Mouse (Mus musculus): ENCODE results near the gene Podxl2. TPM values are rescaled to one million over a fixed set of nuclear protein-coding genes. Genes with fewer than 3 reads are reported as not detected.

Podxl2 gene
- polyA plus RNA-seq, 1 experiment, result 3.4 TPM

DNA sequence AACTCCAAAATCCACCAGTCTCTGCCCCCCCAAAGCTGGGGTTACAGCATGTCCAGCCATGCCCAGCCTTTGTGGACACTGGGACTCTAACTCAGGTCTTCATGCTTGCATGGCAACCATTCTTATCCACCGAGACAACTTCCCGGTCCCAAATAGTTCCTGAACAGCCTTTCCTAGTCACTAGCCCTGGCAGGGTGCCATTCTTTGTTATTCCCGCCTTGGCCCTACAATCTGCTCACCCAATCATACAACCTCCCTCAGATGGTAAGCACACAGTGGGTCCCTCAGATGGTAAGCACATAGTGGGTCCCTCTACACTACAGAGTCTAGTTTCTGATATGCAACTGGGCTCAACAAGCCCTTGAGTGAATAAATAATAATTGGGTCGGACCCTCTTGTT is 4.2 kb downstream of the Podxl2 start:
- Histone ChIP-seq H3ac (ENCODE audit: control insufficient read depth, insufficient read length) (no peak overlapping the region), H3K4me2 (ENCODE audit: low read depth) (no peak overlapping the region), H3K79me2 (ENCODE audit: control insufficient read depth, insufficient read depth) (no peaks in the 10 kb centered on the region), H3K27me3 (ENCODE audit: control insufficient read depth, insufficient read depth, insufficient read length) (peaks cover 18% of the 10 kb centered on the region), H3K4me3 (no peak overlapping the region), H3K36me3 (ENCODE audit: control insufficient read depth, insufficient read depth) (no peaks in the 10 kb centered on the region)
- TF ChIP-seq SRF (IDR thresholded peaks at IDR 0.05; ENCODE audit: control insufficient read depth, insufficient read length, low read depth), result no peak
- no peak for TF ChIP-seq E2F4 (IDR thresholded peaks at IDR 0.05; ENCODE audit: insufficient read depth)
- no peak for TF ChIP-seq MAX (IDR thresholded peaks at IDR 0.05; ENCODE audit: low read depth)
- TF ChIP-seq CEBPB (IDR thresholded peaks at IDR 0.05; ENCODE audit: insufficient read depth, poor library complexity, severe bottlenecking), result no peak
- TF ChIP-seq MYOD1 (IDR thresholded peaks at IDR 0.05; ENCODE audit: control insufficient read depth in 1 of 3, insufficient read length in 2 of 3, low read depth in 2 of 3), result no peak
- no peak for TF ChIP-seq REST (IDR thresholded peaks at IDR 0.05; ENCODE audit: insufficient read depth, insufficient read length)
- TF ChIP-seq TCF12 (IDR thresholded peaks at IDR 0.05; ENCODE audit: insufficient read depth, poor library complexity, severe bottlenecking), result no peak
- no peak for TF ChIP-seq POLR2A (IDR thresholded peaks at IDR 0.05; ENCODE audit: insufficient read length, low read depth)
- no peak for TF ChIP-seq USF1 (IDR thresholded peaks at IDR 0.05; ENCODE audit: low read depth)
- TF ChIP-seq MYOG (IDR thresholded peaks at IDR 0.05; ENCODE audit: control insufficient read depth in 1 of 3, insufficient read depth in 1 of 3, insufficient read length in 2 of 3, low read depth in 2 of 3), result no peak
- TF ChIP-seq POLR2AphosphoS2 (IDR thresholded peaks at IDR 0.05; ENCODE audit: insufficient read length, low read depth), result no peak
- TF ChIP-seq TCF3 (IDR thresholded peaks at IDR 0.05; ENCODE audit: insufficient read length, low read depth), result no peak

DNA sequence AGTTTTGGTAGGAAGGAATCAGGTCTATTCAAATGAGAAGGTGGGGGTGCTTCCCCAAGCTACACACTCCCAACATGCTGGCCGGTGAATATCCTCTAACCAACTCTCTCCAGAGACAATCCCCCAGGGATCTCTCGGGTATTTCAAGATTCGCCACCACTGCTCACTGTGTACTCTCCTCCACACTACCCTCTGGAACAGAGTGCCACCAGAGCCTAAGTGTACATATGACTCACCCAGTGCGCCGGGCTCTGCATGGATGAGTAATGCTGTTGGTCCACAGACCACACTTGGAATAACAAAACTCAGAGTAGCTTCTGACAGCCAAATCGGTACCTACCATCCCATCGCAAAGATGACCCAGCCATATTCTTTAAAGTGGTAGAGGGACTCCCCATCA is 5.4 kb downstream of the Podxl2 start:
- Histone ChIP-seq H3K27me3 (ENCODE audit: control insufficient read depth, insufficient read depth, insufficient read length) (peaks cover 10% of the 10 kb centered on the region), H3K4me2 (ENCODE audit: low read depth) (peak overlapping the region; percentile 59), H3K4me3 (no peak overlapping the region), H3K79me2 (ENCODE audit: control insufficient read depth, insufficient read depth) (no peaks in the 10 kb centered on the region), H3K36me3 (ENCODE audit: control insufficient read depth, insufficient read depth) (no peaks in the 10 kb centered on the region), H3ac (ENCODE audit: control insufficient read depth, insufficient read length) (no peak overlapping the region)
- TF ChIP-seq MYOG (IDR thresholded peaks at IDR 0.05; ENCODE audit: control insufficient read depth in 1 of 3, insufficient read depth in 1 of 3, insufficient read length in 2 of 3, low read depth in 2 of 3) (no peak), E2F4 (IDR thresholded peaks at IDR 0.05; ENCODE audit: insufficient read depth) (no peak), MAX (IDR thresholded peaks at IDR 0.05; ENCODE audit: low read depth) (no peak)

DNA sequence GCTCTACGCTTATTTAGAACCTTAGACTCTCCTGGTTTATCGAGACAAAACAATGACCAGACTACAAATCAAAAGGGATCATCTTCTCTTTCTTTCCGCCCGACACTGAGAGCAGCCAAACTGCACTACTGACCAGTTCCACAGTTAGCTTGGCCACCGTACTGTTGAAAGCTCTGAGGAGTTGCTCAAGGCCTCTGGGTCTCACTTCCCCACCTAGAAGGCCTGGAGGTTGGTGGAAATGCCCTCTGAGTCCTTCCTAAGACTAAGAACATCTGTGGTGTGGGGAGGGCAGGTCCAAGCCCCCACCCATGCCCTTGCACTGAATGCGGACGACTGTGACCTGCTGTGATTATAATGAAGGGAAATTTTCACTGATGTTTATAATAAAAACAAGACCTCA is 9.1 kb downstream of the Podxl2 start:
- Histone ChIP-seq H3K79me2 (ENCODE audit: control insufficient read depth, insufficient read depth) (no peaks in the 10 kb centered on the region), H3K4me2 (ENCODE audit: low read depth) (no peak overlapping the region), H3K36me3 (ENCODE audit: control insufficient read depth, insufficient read depth) (no peaks in the 10 kb centered on the region), H3K4me3 (no peak overlapping the region), H3K27me3 (ENCODE audit: control insufficient read depth, insufficient read depth, insufficient read length) (no peaks in the 10 kb centered on the region), H3ac (ENCODE audit: control insufficient read depth, insufficient read length) (no peak overlapping the region)
- no peak for TF ChIP-seq CEBPB (IDR thresholded peaks at IDR 0.05; ENCODE audit: insufficient read depth, poor library complexity, severe bottlenecking)
- no peak for TF ChIP-seq POLR2A (IDR thresholded peaks at IDR 0.05; ENCODE audit: insufficient read length, low read depth)
- TF ChIP-seq POLR2AphosphoS2 (IDR thresholded peaks at IDR 0.05; ENCODE audit: insufficient read length, low read depth), result no peak
- no peak for TF ChIP-seq MYOG (IDR thresholded peaks at IDR 0.05; ENCODE audit: control insufficient read depth in 1 of 3, insufficient read depth in 1 of 3, insufficient read length in 2 of 3, low read depth in 2 of 3)
- no peak for TF ChIP-seq REST (IDR thresholded peaks at IDR 0.05; ENCODE audit: insufficient read depth, insufficient read length)
- no peak for TF ChIP-seq MAX (IDR thresholded peaks at IDR 0.05; ENCODE audit: low read depth)
- no peak for TF ChIP-seq SRF (IDR thresholded peaks at IDR 0.05; ENCODE audit: control insufficient read depth, insufficient read length, low read depth)
- no peak for TF ChIP-seq E2F4 (IDR thresholded peaks at IDR 0.05; ENCODE audit: insufficient read depth)
- TF ChIP-seq TCF12 (IDR thresholded peaks at IDR 0.05; ENCODE audit: insufficient read depth, poor library complexity, severe bottlenecking), result no peak
- TF ChIP-seq USF1 (IDR thresholded peaks at IDR 0.05; ENCODE audit: low read depth), result no peak
- no peak for TF ChIP-seq MYOD1 (IDR thresholded peaks at IDR 0.05; ENCODE audit: control insufficient read depth in 1 of 3, insufficient read length in 2 of 3, low read depth in 2 of 3)

DNA sequence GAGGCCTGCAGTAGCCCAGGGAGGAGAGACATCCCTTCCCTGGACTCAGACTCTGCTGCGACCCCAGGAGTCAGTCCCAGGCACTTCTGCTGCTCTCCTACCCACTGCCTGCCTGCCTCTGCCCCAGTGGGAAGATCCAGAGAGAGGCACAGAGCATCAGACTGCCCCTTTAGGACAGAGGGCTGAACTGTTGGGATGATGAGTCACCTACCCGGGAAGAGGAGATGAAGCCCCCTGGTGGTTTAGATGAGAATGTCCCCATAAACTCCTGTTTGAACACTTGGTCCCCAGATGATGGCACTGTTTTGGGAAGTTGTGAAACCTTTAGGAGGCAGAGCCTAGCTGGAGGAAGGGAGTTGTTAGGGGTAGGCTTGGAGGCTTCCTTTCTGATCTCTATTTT is 13.9 kb downstream of the Podxl2 start:
- Histone ChIP-seq H3K4me3 (no peak overlapping the region), H3K27me3 (ENCODE audit: control insufficient read depth, insufficient read depth, insufficient read length) (no peaks in the 10 kb centered on the region), H3ac (ENCODE audit: control insufficient read depth, insufficient read length) (no peak overlapping the region), H3K79me2 (ENCODE audit: control insufficient read depth, insufficient read depth) (no peaks in the 10 kb centered on the region), H3K36me3 (ENCODE audit: control insufficient read depth, insufficient read depth) (no peaks in the 10 kb centered on the region), H3K4me2 (ENCODE audit: low read depth) (no peak overlapping the region)
- TF ChIP-seq USF1 (IDR thresholded peaks at IDR 0.05; ENCODE audit: low read depth) (no peak), REST (IDR thresholded peaks at IDR 0.05; ENCODE audit: insufficient read depth, insufficient read length) (no peak), TCF3 (IDR thresholded peaks at IDR 0.05; ENCODE audit: insufficient read length, low read depth) (no peak), E2F4 (IDR thresholded peaks at IDR 0.05; ENCODE audit: insufficient read depth) (no peak), POLR2A (IDR thresholded peaks at IDR 0.05; ENCODE audit: insufficient read length, low read depth) (no peak), MYOD1 (IDR thresholded peaks at IDR 0.05; ENCODE audit: control insufficient read depth in 1 of 3, insufficient read length in 2 of 3, low read depth in 2 of 3) (no peak), TCF12 (IDR thresholded peaks at IDR 0.05; ENCODE audit: insufficient read depth, poor library complexity, severe bottlenecking) (no peak), CEBPB (IDR thresholded peaks at IDR 0.05; ENCODE audit: insufficient read depth, poor library complexity, severe bottlenecking) (no peak), MYOG (IDR thresholded peaks at IDR 0.05; ENCODE audit: control insufficient read depth in 1 of 3, insufficient read depth in 1 of 3, insufficient read length in 2 of 3, low read depth in 2 of 3) (no peak), POLR2AphosphoS2 (IDR thresholded peaks at IDR 0.05; ENCODE audit: insufficient read length, low read depth) (no peak), MAX (IDR thresholded peaks at IDR 0.05; ENCODE audit: low read depth) (no peak), SRF (IDR thresholded peaks at IDR 0.05; ENCODE audit: control insufficient read depth, insufficient read length, low read depth) (no peak)

DNA sequence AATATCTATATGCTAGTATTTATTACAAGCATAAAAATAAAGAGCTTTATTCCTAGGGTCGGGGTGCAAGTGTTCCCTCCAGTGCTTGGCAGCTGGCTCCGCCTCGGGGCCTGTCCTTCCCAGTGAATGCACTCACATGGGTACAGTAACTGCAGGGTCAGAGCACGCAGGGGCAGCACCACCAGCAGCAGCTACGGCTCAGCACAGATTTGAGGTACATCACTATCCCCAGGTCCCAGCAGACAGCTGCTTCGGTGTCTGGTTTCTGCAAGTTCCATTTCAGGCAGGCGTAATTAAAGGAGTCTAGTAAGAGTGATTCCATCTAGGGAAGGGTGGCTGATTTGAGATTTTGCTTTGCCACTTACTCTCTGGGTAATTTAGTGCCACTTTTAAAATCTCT is 16.5 kb downstream of the Podxl2 start:
- H3ac ChIP-seq (ENCODE audit: control insufficient read depth, insufficient read length), result no peak overlapping the region
- no peaks in the 10 kb centered on the region for H3K36me3 ChIP-seq (ENCODE audit: control insufficient read depth, insufficient read depth)
- no peaks in the 10 kb centered on the region for H3K27me3 ChIP-seq (ENCODE audit: control insufficient read depth, insufficient read depth, insufficient read length)
- H3K4me2 ChIP-seq (ENCODE audit: low read depth), result peak overlapping the region; percentile 36
- TF ChIP-seq MYOD1 (IDR thresholded peaks at IDR 0.05; ENCODE audit: control insufficient read depth in 1 of 3, insufficient read length in 2 of 3, low read depth in 2 of 3) (peak in 2 of 3 experiments; percentile 58 to 72), MYOG (IDR thresholded peaks at IDR 0.05; ENCODE audit: control insufficient read depth in 1 of 3, insufficient read depth in 1 of 3, insufficient read length in 2 of 3, low read depth in 2 of 3) (peak; percentile 51 to 79 (median 68)), POLR2A (IDR thresholded peaks at IDR 0.05; ENCODE audit: insufficient read length, low read depth) (no peak), SRF (IDR thresholded peaks at IDR 0.05; ENCODE audit: control insufficient read depth, insufficient read length, low read depth) (peak; percentile 20)
- H3K4me3 ChIP-seq, result no peak overlapping the region
- H3K79me2 ChIP-seq (ENCODE audit: control insufficient read depth, insufficient read depth), result no peaks in the 10 kb centered on the region
